Mouse (Mus musculus) gastrocnemius, adult 2 months (tissue): ENCODE results near the gene Enpp3. TPM values are rescaled to one million over a fixed set of nuclear protein-coding genes. Genes with fewer than 3 reads are reported as not detected.

Experiments used
- DNase-seq: peaks from one replicate; pipeline ENCODE4 v3.0.0; 2022
- H3K27ac ChIP-seq: fragments of 200-600 bp; 2 replicates; pipeline ENCODE4 v1.8.1; 2022; ENCODE audit warnings: mild to moderate bottlenecking
- H3K4me3 ChIP-seq: fragments of 200-600 bp; 2 replicates; pipeline ENCODE4 v1.8.1; 2022; ENCODE audit warnings: mild to moderate bottlenecking, moderate library complexity
- CTCF ChIP-seq: fragments of 200-600 bp; IDR thresholded peaks from 2 replicates; pipeline ENCODE4 v1.8.1; 2022; ENCODE audit warnings: antibody characterized with exemption, mild to moderate bottlenecking, moderate library complexity
- intact Hi-C: fragments of 180-260 bp; cut with DNase I; formaldehyde crosslinking; loops from one replicate; pipeline ENCODE4 v1.15.1; 2025
- total RNA-seq, 2 experiments: library from RNA; stranded (reverse); gene quantifications; 2 replicates each; pipeline ENCODE4 v1.2.3; 2021

Gene Enpp3
- total RNA-seq, 2 experiments from 2014 or later, result 1.6 to 2.0 TPM

DNA sequence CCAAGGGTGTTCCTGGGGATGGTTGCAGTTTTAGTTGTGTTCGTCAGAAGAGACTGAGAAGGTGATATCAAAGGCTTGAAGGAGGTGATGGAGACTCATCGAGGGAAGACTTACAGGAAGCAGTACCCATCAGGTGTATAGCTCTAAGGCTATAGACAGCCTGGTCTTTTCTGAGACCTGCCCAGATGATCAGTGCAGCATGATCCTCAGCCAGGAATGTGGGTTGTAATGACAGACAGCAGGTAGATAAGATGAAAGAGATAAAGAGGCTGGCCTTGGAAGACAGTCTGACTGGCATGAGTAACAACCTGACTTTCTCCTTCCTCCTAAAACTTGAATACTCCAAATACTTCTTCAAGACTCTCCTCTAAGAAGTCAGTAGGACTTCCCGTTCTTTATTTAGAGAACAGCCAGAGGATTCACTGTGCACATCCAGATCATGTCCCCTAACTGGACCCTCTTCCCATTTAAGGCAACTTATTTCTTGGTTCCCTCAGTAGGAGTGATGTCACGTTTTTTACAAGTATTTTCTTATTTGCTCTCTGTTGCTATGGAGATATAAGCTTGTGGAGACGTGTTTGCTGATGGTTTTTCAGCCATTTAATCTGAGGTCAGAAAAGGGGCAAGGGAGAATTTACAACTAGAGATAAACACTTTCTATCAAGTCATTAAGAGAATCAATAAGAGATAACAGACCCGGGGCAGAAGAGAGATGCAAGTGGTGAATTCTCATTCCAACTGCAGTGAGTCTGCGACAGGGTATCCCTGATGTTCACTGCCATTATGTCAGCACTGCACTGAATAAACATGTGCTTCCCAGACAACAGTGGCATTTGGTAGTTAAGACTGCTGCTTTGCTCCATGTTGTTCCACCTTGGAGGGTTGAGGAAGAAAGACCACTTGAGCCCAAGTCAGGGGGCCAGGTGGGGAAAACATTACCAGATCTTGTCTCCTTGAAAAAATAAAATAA is 101.1 kb downstream of the Enpp3 start:
- no peak for DNase-seq
- intact Hi-C loops, result no loop called here
- Histone ChIP-seq H3K27ac (no peak overlapping the region), H3K4me3 (no peak overlapping the region)
- TF ChIP-seq CTCF, result no peak

DNA sequence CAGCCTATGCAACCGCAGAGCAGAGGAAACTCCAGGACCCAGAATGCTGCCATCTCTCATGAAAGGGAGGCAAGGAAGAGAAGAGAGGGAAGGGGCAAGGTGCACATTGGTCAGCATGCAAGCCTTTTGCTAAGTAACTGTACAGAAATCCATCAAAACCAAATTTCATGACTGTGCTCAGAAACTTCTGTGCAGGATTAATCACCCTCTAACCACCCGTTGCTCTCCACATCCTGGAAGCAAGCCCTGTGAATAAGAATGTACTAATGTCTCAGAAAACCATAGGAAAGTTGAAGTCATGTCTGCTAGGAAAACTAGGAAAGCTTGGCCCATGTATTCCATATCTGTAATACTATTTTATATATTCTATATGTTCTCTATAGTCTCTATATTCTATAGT is 103.5 kb downstream of the Enpp3 start:
- intact Hi-C loops, result no loop called here
- Histone ChIP-seq H3K4me3 (no peak overlapping the region), H3K27ac (no peak overlapping the region)
- no peak for DNase-seq
- TF ChIP-seq CTCF, result no peak

DNA sequence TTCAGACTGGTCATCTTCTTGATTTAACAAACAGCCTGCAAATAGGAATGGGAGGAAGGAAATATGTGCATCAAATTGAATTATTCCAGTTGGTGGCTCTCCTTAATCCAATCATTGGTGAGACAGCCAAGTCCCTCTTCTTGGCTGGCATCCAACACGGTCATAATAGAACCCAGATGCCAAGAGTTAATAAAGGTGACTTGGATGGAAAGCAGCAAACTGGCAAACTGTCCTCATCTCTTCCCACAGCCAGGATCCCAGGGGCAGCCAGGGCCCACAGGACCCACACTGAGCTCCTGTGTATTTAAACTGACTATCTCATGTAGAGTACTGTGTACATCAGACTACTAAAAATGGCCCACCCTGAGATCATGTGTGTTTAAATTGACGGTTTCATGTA is 104.2 kb downstream of the Enpp3 start:
- TF ChIP-seq CTCF, result no peak
- no peak overlapping the region for H3K4me3 ChIP-seq
- intact Hi-C loops, result no loop called here
- no peak for DNase-seq
- H3K27ac ChIP-seq, result no peak overlapping the region

DNA sequence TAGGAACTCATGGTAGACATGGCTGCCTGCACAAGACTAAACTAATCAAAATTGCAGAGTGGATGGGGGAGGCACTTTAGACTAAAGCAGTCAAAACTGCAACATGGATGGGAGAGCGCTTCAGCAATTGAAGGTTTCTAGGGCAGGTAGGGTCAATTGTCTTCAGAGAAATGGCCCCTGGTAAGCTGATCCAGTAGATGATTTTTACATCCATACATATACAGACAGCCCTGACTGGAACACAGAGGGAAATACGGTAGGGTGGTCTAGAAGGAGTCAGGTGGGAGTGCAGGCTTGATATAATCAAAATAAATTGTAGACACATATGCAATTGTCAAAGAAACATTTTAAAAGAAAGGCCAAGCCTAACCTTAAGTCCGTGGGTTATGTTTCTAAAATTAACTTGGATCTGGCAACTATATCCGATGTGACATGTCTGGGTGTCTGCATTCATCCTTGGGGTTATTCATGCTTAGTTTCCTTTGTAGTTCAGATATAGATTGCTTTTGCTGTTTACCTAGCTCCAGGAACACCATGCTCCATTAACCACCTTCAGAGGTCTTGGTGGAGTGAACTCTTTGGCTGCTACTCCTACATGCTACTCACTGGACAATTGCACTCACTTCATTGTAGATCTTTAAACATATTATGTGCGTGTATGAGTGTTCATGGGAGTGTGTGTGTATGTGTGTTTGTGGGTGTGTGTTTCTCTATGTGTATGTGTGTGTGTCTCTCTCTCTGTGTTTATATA is 107.4 kb downstream of the Enpp3 start:
- H3K4me3 ChIP-seq, result no peak overlapping the region
- intact Hi-C loops, result no loop called here
- TF ChIP-seq CTCF, result no peak
- no peak overlapping the region for H3K27ac ChIP-seq
- no peak for DNase-seq

DNA sequence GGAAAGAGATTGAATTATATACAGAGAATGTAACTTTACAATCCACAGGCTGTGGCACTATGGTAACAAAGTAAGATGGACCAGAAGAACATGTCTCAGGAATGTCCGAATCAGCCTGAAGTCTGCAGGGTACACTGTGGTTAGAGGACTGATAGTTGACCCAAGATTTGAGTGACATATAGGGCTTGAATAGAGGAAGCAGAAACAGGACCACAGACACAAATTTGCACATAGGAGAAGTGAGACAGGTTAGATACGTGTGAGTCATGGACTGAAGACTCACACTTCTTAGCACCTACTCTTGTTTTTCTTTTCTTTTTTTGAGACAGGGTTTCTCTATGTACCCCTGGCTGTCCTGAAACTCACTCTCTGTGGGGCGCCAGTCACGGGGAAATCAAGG is 115.1 kb downstream of the Enpp3 start:
- intact Hi-C loops, result no loop called here
- no peak overlapping the region for H3K27ac ChIP-seq
- no peak for DNase-seq
- TF ChIP-seq CTCF, result no peak
- H3K4me3 ChIP-seq, result no peak overlapping the region

DNA sequence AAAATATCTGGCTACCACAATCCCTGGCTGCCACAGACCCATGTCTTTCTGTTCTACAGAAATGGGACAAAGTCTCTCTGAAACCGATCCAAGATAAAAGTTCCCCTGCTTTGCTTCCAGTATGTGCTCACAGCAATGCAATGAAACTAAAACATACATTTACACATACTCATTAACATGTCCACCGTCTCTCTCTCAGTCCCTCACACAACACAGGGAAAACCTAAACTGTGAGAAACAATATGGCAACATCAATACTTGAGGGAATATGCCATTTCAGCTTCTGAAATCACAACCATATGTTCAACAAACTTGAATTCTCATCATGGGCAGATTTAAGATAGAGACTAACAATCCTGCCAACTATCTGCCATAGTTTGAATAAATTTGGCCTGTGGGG is 117.4 kb downstream of the Enpp3 start:
- Histone ChIP-seq H3K4me3 (no peak overlapping the region), H3K27ac (no peak overlapping the region)
- no peak for DNase-seq
- no peak for TF ChIP-seq CTCF
- intact Hi-C loops, result no loop called here

Other genes with a start within 250 kb of the Enpp3 start
- 10 to 100 TPM; 14.6 to 65.9 TPM for gene Ccn2, start 247.4 kb downstream of the Enpp3 start, total RNA-seq
- 1 to 10 TPM; 2.6 to 6.1 TPM for gene Enpp1, start 130.7 kb downstream of the Enpp3 start, total RNA-seq
- 10 to 100 TPM in 1 of 2 experiments, 1 to 10 TPM in 1; 9.8 to 11.7 TPM for gene Med23, start 27.2 kb upstream of the Enpp3 start, total RNA-seq
- not detected for gene Arg1, start 84.7 kb upstream of the Enpp3 start, total RNA-seq